Mouse (Mus musculus) megakaryocyte-erythroid progenitor cell, adult 5-6 weeks (primary cell): Measurements from ENCODE around the gene Cdh23. TPM values are rescaled to one million over a fixed set of nuclear protein-coding genes. Genes with fewer than 3 reads are reported as not detected.

Experiments used
- ATAC-seq: replicated peaks from 2 replicates; pipeline ENCODE4 v1.8.0; 2016; ENCODE audit warnings: mild to moderate bottlenecking, inconsistent platforms; ENCODE audit not compliant: severe bottlenecking, poor library complexity, low FRiP score, low TSS enrichment
- total RNA-seq, 2 experiments: library from RNA; stranded (forward) in 1 of 2; stranded (reverse) in 1 of 2; fragments of 200-1000, 215-1000 nt in 1 of 2; fragments of >200 nt in 1 of 2; fragmentation: Nextera tagmentation in 1 of 2; gene quantifications; 2 replicates each; pipeline ENCODE4 v1.2.3; 2014 to 2017

The Cdh23 gene
- total RNA-seq, 2 experiments from 2014 or later = not detected

GRCm38 (mm10) chr10:60388332-60388731 is 308.0 kb downstream of the Cdh23 start:
- ATAC-seq = no peak

GRCm38 (mm10) chr10:60381142-60381925 is 315.0 kb downstream of the Cdh23 start:
- no peak for ATAC-seq

GRCm38 (mm10) chr10:60380229-60380628 is 316.1 kb downstream of the Cdh23 start:
- no peak for ATAC-seq

GRCm38 (mm10) chr10:60379419-60379957 is 316.8 kb downstream of the Cdh23 start:
- no peak for ATAC-seq

GRCm38 (mm10) chr10:60376704-60377103 is 319.6 kb downstream of the Cdh23 start:
- ATAC-seq = no peak

GRCm38 (mm10) chr10:60373937-60374578 is 322.2 kb downstream of the Cdh23 start:
- ATAC-seq = no peak

- no peak for ATAC-seq
Observed at GRCm38 (mm10) chr10:60373543-60373936, 322.8 kb downstream of the Cdh23 start.

GRCm38 (mm10) chr10:60371596-60372386 is 324.5 kb downstream of the Cdh23 start:
- ATAC-seq = no peak

- no peak for ATAC-seq
Observed at GRCm38 (mm10) chr10:60370601-60371061, 325.7 kb downstream of the Cdh23 start.

GRCm38 (mm10) chr10:60370098-60370497 is 326.2 kb downstream of the Cdh23 start:
- ATAC-seq = no peak

- ATAC-seq = no peak
Observed at GRCm38 (mm10) chr10:60369405-60369804, 326.9 kb downstream of the Cdh23 start.

- ATAC-seq = no peak
Observed at GRCm38 (mm10) chr10:60367904-60368303, 328.4 kb downstream of the Cdh23 start.

- no peak for ATAC-seq
Observed at GRCm38 (mm10) chr10:60367145-60367544, 329.1 kb downstream of the Cdh23 start.

GRCm38 (mm10) chr10:60363426-60363825 is 332.9 kb downstream of the Cdh23 start:
- ATAC-seq = no peak

- no peak for ATAC-seq
Observed at GRCm38 (mm10) chr10:60362310-60362628, 334.0 kb downstream of the Cdh23 start.

GRCm38 (mm10) chr10:60361615-60362309 is 334.5 kb downstream of the Cdh23 start:
- no peak for ATAC-seq

GRCm38 (mm10) chr10:60358776-60359175 is 337.5 kb downstream of the Cdh23 start:
- ATAC-seq = no peak

GRCm38 (mm10) chr10:60357901-60358300 is 338.4 kb downstream of the Cdh23 start:
- ATAC-seq = no peak

- no peak for ATAC-seq
Observed at GRCm38 (mm10) chr10:60357441-60357840, 338.8 kb downstream of the Cdh23 start.
